In genomic region chr4:129672083-129672877, GRCm38 (mm10) we compare ENCODE assay signal across 8 mouse cellular contexts. TPM values are rescaled to one million over a fixed set of nuclear protein-coding genes. Genes with fewer than 3 reads are reported as not detected.
DNase-seq lines count a peak whose midpoint lies in the region; ATAC-seq and TF ChIP-seq lines count a peak whose summit lies in the region.

Kpna6 (minus strand) TSS chr4:129672767.

- peak within 1 kb of the TSS; percentile 90 for H3K4me3 ChIP-seq in bone marrow, adult 2 months (replicated peaks; ENCODE audit: control insufficient read depth, low read depth, low read length)
- peak within 1 kb of the TSS; percentile 99 for H3K4me3 ChIP-seq in embryonic facial prominence, embryonic 15.5 days (replicated peaks)
- H3K4me3 ChIP-seq in kidney, embryonic 14.5 days (ENCODE audit: low read length): peak within 1 kb of the TSS; percentile 99
- peak within 1 kb of the TSS; percentile 99 for H3K4me3 ChIP-seq in limb, embryonic 15.5 days

- H3K9me3 ChIP-seq in embryonic facial prominence, embryonic 15.5 days (replicated peaks): no peaks in the 10 kb centered on the region
- H3K9me3 ChIP-seq in kidney, embryonic 14.5 days (ENCODE audit: control insufficient read depth, low read length): no peaks in the 10 kb centered on the region
- no peaks in the 10 kb centered on the region for H3K9me3 ChIP-seq in limb, embryonic 15.5 days

- peak within 1 kb of the TSS; percentile 68 for H3K4me2 ChIP-seq in embryonic facial prominence, embryonic 15.5 days (replicated peaks)
- H3K4me2 ChIP-seq in kidney, embryonic 14.5 days (replicated peaks; ENCODE audit: low read depth, low read length): peak within 1 kb of the TSS; percentile 80
- H3K4me2 ChIP-seq in limb, embryonic 15.5 days: peak within 1 kb of the TSS; percentile 64

- H3K36me3 ChIP-seq in embryonic facial prominence, embryonic 15.5 days: peaks cover 17% of the 10 kb centered on the region
- H3K36me3 ChIP-seq in kidney, embryonic 14.5 days (ENCODE audit: control insufficient read depth, insufficient read depth, low read length): peaks cover 19% of the 10 kb centered on the region
- peaks cover 18% of the 10 kb centered on the region for H3K36me3 ChIP-seq in limb, embryonic 15.5 days

- no peaks in the 10 kb centered on the region for H3K27me3 ChIP-seq in embryonic facial prominence, embryonic 15.5 days
- no peaks in the 10 kb centered on the region for H3K27me3 ChIP-seq in kidney, embryonic 14.5 days (ENCODE audit: control insufficient read depth, insufficient read depth, low read length)
- no peaks in the 10 kb centered on the region for H3K27me3 ChIP-seq in limb, embryonic 15.5 days

- peak within 1 kb of the TSS; percentile 97 for H3K9ac ChIP-seq in embryonic facial prominence, embryonic 15.5 days
- peak within 1 kb of the TSS; percentile 98 for H3K9ac ChIP-seq in kidney, embryonic 14.5 days (ENCODE audit: low read depth, low read length)
- peak within 1 kb of the TSS; percentile 99 for H3K9ac ChIP-seq in limb, embryonic 15.5 days

- WGBS in bone marrow, adult 2 months: under 1% methylated on average over 65 of the region's 65 CpGs
- WGBS in embryonic facial prominence, embryonic 15.5 days: under 1% methylated on average over 64 of the region's 65 CpGs
- under 1% methylated on average over 59 of the region's 65 CpGs for WGBS in kidney, embryonic 14.5 days
- under 1% methylated on average over 65 of the region's 65 CpGs for WGBS in limb, embryonic 15.5 days

- no peak for TF ChIP-seq POLR2A in bone marrow, adult 2 months (IDR thresholded peaks at IDR 0.05; ENCODE audit: borderline replicate concordance, control insufficient read depth, low read depth, low read length)

- ATAC-seq in embryonic facial prominence, embryonic 15.5 days (ENCODE audit: insufficient number of reproducible peaks, low FRiP score, low TSS enrichment, low read depth): peak; percentile 90
- peak; percentile 90 for ATAC-seq in kidney, embryonic 14.5 days (ENCODE audit: low FRiP score, low TSS enrichment)
- peak; percentile 82 for ATAC-seq in limb, embryonic 15.5 days (ENCODE audit: insufficient number of reproducible peaks, low FRiP score, low TSS enrichment, low read depth)

- TF ChIP-seq CTCF in bone marrow, adult 2 months (IDR thresholded peaks at IDR 0.05; ENCODE audit: control insufficient read depth, insufficient read depth, low read length): no peak

- peak; percentile 93 for DNase-seq in 416B (ENCODE audit: low read depth)
- peak; percentile 90 to 91 for DNase-seq in heart, adult 9 months (ENCODE audit: low spot score in 2 of 2)
- DNase-seq in monocyte, adult 2 months (ENCODE audit: low read depth in 1 of 2, low spot score in 2 of 2): peak; percentile 41 to 70
- DNase-seq in spleen, postnatal 36 days (ENCODE audit: low spot score in 2 of 2): peak; percentile 76 to 78

- no peaks in the 10 kb centered on the region for H3K4me1 ChIP-seq in bone marrow, adult 2 months (ENCODE audit: control insufficient read depth, insufficient read depth, low read length)
- peaks cover 16% of the 10 kb centered on the region for H3K4me1 ChIP-seq in embryonic facial prominence, embryonic 15.5 days
- peaks cover 5% of the 10 kb centered on the region; the same call in 1 of the 2 replicates for H3K4me1 ChIP-seq in kidney, embryonic 14.5 days (ENCODE audit: control insufficient read depth, insufficient read depth, low read length)
- peaks cover 15% of the 10 kb centered on the region for H3K4me1 ChIP-seq in limb, embryonic 15.5 days

- peak within 1 kb of the TSS; percentile 95 for H3K27ac ChIP-seq in bone marrow, adult 2 months (ENCODE audit: control insufficient read depth, insufficient read depth, low read depth, low read length, poor library complexity)
- peak within 1 kb of the TSS; percentile 93 for H3K27ac ChIP-seq in embryonic facial prominence, embryonic 15.5 days (replicated peaks)
- H3K27ac ChIP-seq in kidney, embryonic 14.5 days (ENCODE audit: low read depth, low read length): peak within 1 kb of the TSS; percentile 97
- peak within 1 kb of the TSS; percentile 97 for H3K27ac ChIP-seq in limb, embryonic 15.5 days

RNA-seq across cellular contexts. Expression of gene Kpna6, which starts in this region (rescaled TPM):
- 8.6 and 19.2 TPM in 2 replicates for polyA plus RNA-seq in bone marrow, adult 2 months (2011; ENCODE audit: insufficient read depth, insufficient read length, low replicate concordance, missing spikeins)
- polyA plus RNA-seq in embryonic facial prominence, embryonic 15.5 days (2015; fragmentation: Nextera tagmentation; extraction: Ambion mirVana): 15.3 and 16.3 TPM in 2 replicates
- 13.2 and 14.7 TPM in 2 replicates for polyA plus RNA-seq in kidney, embryonic 14.5 days (2014; fragmentation: Nextera tagmentation; extraction: Ambion mirVana)
- polyA plus RNA-seq in limb, embryonic 15.5 days (2015; fragmentation: Nextera tagmentation; extraction: Ambion mirVana): 15.3 TPM in 2 replicates

Comparison
In these comparisons a context has a peak if more than half of its experiments do, and no peak if none do; other contexts are left out.
1. Peak in every context shown above with its lines: DNase-seq, ATAC-seq, H3K4me3 ChIP-seq and H3K27ac ChIP-seq.